Mouse (Mus musculus): ENCODE data around the gene Slc40a1. TPM values are rescaled to one million over a fixed set of nuclear protein-coding genes. Genes with fewer than 3 reads are reported as not detected.

The Slc40a1 gene
- total RNA-seq, 1 experiment from 2014 or later: 260 TPM

GRCm38 (mm10) chr1:45891986-45892385 lies 34.3 kb downstream of the Slc40a1 start:
- no peak for ATAC-seq (ENCODE audit: extremely low read depth, insufficient number of reproducible peaks, low FRiP score, poor library complexity, severe bottlenecking)

GRCm38 (mm10) chr1:45890173-45890572 lies 36.1 kb downstream of the Slc40a1 start, which contains the start of gene Gm5269:
Gene Gm5269 (minus strand): TSS chr1:45890273.
- no peak for ATAC-seq (ENCODE audit: extremely low read depth, insufficient number of reproducible peaks, low FRiP score, poor library complexity, severe bottlenecking)

GRCm38 (mm10) chr1:45886800-45887199 lies 39.5 kb downstream of the Slc40a1 start:
- ATAC-seq (ENCODE audit: extremely low read depth, insufficient number of reproducible peaks, low FRiP score, poor library complexity, severe bottlenecking): no peak

GRCm38 (mm10) chr1:45883378-45883777 lies 42.9 kb downstream of the Slc40a1 start:
- ATAC-seq (ENCODE audit: extremely low read depth, insufficient number of reproducible peaks, low FRiP score, poor library complexity, severe bottlenecking): no peak

- no peak for ATAC-seq (ENCODE audit: extremely low read depth, insufficient number of reproducible peaks, low FRiP score, poor library complexity, severe bottlenecking)
Measured at GRCm38 (mm10) chr1:45882076-45882475, 44.2 kb downstream of the Slc40a1 start.

- 0 out of 2 replicates have a peak, but pooled peaks have one; percentile 23 for ATAC-seq (ENCODE audit: extremely low read depth, insufficient number of reproducible peaks, low FRiP score, poor library complexity, severe bottlenecking)
Measured at GRCm38 (mm10) chr1:45881228-45881832, 45.0 kb downstream of the Slc40a1 start.

- ATAC-seq (ENCODE audit: extremely low read depth, insufficient number of reproducible peaks, low FRiP score, poor library complexity, severe bottlenecking): no peak
Measured at GRCm38 (mm10) chr1:45877463-45877862, 48.9 kb downstream of the Slc40a1 start.

- no peak for ATAC-seq (ENCODE audit: extremely low read depth, insufficient number of reproducible peaks, low FRiP score, poor library complexity, severe bottlenecking)
Measured at GRCm38 (mm10) chr1:45876450-45877198, 49.7 kb downstream of the Slc40a1 start.

GRCm38 (mm10) chr1:45875640-45876039 lies 50.7 kb downstream of the Slc40a1 start:
- ATAC-seq (ENCODE audit: extremely low read depth, insufficient number of reproducible peaks, low FRiP score, poor library complexity, severe bottlenecking): no peak

GRCm38 (mm10) chr1:45873250-45873649 lies 53.1 kb downstream of the Slc40a1 start:
- ATAC-seq (ENCODE audit: extremely low read depth, insufficient number of reproducible peaks, low FRiP score, poor library complexity, severe bottlenecking): no peak

- peak; percentile 63; the same call in 1 of the 2 replicates for ATAC-seq (ENCODE audit: extremely low read depth, insufficient number of reproducible peaks, low FRiP score, poor library complexity, severe bottlenecking)
Measured at GRCm38 (mm10) chr1:45868479-45869137, 57.7 kb downstream of the Slc40a1 start.

- no peak for ATAC-seq (ENCODE audit: extremely low read depth, insufficient number of reproducible peaks, low FRiP score, poor library complexity, severe bottlenecking)
Measured at GRCm38 (mm10) chr1:45868050-45868449, 58.3 kb downstream of the Slc40a1 start.

GRCm38 (mm10) chr1:45866288-45867018 lies 59.9 kb downstream of the Slc40a1 start:
- no peak for ATAC-seq (ENCODE audit: extremely low read depth, insufficient number of reproducible peaks, low FRiP score, poor library complexity, severe bottlenecking)

GRCm38 (mm10) chr1:45865727-45866126 lies 60.6 kb downstream of the Slc40a1 start:
- ATAC-seq (ENCODE audit: extremely low read depth, insufficient number of reproducible peaks, low FRiP score, poor library complexity, severe bottlenecking): peak; percentile 33; the same call in 1 of the 2 replicates

GRCm38 (mm10) chr1:45865316-45865715 lies 61.0 kb downstream of the Slc40a1 start:
- ATAC-seq (ENCODE audit: extremely low read depth, insufficient number of reproducible peaks, low FRiP score, poor library complexity, severe bottlenecking): no peak

GRCm38 (mm10) chr1:45864564-45865014 lies 61.7 kb downstream of the Slc40a1 start:
- ATAC-seq (ENCODE audit: extremely low read depth, insufficient number of reproducible peaks, low FRiP score, poor library complexity, severe bottlenecking): no peak

GRCm38 (mm10) chr1:45863641-45864040 lies 62.7 kb downstream of the Slc40a1 start:
- no peak for ATAC-seq (ENCODE audit: extremely low read depth, insufficient number of reproducible peaks, low FRiP score, poor library complexity, severe bottlenecking)

GRCm38 (mm10) chr1:45861162-45861561 lies 65.2 kb downstream of the Slc40a1 start:
- no peak for ATAC-seq (ENCODE audit: extremely low read depth, insufficient number of reproducible peaks, low FRiP score, poor library complexity, severe bottlenecking)

- no peak for ATAC-seq (ENCODE audit: extremely low read depth, insufficient number of reproducible peaks, low FRiP score, poor library complexity, severe bottlenecking)
Measured at GRCm38 (mm10) chr1:45860349-45860748, 66.0 kb downstream of the Slc40a1 start.
